Mouse (Mus musculus): ENCODE measurements around the gene Fkbp5. TPM values are rescaled to one million over a fixed set of nuclear protein-coding genes. Genes with fewer than 3 reads are reported as not detected.

Gene Fkbp5
- 7.4 TPM for polyA plus RNA-seq (2017; shearing (Covaris generic))

DNA sequence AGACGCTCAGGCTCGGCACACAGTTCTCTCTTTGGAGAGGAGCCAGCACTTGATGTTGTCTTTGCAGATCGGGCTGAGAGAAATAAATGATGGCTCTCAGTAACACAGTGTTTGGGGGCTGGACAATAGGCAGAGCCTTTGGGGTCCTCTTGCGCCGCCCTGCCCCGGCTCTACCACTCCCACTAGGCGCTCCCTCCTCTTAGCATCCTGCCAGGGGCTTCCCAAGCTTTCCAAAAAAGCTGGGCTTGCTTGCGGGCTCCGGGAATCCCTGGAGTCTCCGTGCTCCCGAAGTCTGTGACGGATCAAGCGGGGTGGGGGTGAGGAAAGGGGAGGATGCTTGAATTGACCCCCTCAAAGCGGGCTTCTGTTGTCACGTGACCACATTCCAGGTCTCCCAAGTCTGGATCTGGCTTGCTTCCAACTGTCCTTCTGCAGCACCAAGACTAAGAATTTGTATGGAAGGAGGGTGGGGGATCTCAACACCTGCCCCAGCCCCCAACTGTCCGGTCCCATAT, at the start of gene Fkbp5:
Fkbp5 (minus strand) TSS at position 87 of the 515 bp plus-strand sequence.

DNA sequence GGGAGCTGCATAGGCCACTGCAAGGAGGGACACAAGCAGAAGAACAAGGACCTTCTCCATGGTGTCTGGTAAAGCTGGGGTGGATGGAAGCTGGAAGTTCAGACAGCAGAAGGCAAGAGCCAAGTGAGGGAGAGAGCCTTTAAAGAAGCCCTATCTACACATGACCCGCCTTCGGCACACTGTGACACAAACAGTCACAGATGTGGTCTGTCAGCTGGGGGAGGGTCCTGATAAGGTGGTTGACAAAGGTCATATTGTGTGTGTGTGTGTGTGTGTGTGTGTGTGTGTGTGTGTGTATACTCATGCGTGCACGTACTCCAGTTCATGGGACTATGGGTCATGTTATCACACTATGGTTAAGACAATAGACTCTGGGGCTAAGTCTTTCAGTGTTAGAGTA, 43.3 kb upstream of the Fkbp5 start, which contains the start of gene Clps:
Clps (minus strand) TSS at position 169 of the 400 bp plus-strand sequence.

DNA sequence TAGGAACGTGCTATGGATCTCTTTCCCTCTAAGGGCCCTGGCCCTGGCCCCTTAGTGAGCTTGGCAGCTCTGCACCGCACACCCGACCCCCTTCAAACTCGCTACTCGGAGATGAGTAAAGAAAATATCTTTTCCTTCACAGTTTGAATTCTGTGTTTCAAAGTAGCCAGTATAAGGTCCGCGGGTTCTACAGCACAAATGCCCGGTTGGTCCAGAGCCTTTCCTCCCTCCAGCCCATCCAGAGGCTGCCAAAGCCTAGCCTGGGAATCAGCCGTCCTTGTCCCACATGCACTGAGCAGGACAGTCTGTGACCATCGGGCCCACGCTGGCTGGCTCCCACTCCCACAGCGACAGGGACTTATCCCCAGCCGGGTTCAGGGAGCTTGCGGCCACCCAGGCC, 31.8 kb upstream of the Fkbp5 start, which contains the start of gene Clpsl2:
Clpsl2 (plus strand) TSS at position 301 of the 400 bp plus-strand sequence.

DNA sequence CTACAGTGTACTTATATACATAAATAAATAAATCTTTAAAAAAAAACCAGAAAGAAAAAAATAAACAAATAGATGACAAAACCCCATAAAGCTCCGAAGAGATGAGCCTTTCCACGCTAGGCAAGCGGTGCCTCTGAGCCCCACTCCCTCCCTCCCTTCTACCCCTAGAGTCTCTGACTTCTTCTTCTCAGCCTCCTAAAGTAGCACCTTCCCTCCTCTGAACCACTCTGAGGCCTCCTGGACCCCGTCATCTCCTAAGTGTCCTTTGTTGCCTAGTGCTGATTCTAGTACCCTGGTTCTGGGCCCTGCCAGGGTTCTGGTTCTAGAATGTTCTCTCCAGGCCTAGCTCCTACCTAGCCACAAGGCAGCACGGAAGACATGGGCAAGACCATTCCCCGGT, 13.2 kb upstream of the Fkbp5 start, which contains the start of gene Armc12:
Armc12 (plus strand) TSS at position 301 of the 400 bp plus-strand sequence.

DNA sequence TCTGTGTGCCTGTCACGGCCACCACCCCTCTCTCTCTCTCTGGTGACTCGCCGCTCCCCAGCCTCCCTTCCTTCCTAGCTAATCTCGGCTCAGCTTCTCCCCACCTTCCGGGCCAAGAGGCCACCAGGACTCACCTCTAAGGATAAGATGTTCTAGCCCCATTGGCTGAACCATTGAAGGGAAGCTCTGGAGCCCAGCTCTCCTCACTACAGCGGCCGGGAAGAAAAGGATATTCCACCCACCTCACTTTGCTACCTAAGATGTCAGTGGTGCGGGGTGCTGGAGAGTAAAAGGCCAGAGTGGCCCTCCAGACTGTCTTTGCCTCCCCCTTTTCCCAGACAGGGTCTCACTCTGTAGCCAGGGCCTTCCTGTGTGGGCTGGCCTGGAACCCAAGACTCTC, 152.2 kb downstream of the Fkbp5 start, which contains the start of gene Tulp1:
Tulp1 (minus strand) TSS at position 101 of the 400 bp plus-strand sequence.

DNA sequence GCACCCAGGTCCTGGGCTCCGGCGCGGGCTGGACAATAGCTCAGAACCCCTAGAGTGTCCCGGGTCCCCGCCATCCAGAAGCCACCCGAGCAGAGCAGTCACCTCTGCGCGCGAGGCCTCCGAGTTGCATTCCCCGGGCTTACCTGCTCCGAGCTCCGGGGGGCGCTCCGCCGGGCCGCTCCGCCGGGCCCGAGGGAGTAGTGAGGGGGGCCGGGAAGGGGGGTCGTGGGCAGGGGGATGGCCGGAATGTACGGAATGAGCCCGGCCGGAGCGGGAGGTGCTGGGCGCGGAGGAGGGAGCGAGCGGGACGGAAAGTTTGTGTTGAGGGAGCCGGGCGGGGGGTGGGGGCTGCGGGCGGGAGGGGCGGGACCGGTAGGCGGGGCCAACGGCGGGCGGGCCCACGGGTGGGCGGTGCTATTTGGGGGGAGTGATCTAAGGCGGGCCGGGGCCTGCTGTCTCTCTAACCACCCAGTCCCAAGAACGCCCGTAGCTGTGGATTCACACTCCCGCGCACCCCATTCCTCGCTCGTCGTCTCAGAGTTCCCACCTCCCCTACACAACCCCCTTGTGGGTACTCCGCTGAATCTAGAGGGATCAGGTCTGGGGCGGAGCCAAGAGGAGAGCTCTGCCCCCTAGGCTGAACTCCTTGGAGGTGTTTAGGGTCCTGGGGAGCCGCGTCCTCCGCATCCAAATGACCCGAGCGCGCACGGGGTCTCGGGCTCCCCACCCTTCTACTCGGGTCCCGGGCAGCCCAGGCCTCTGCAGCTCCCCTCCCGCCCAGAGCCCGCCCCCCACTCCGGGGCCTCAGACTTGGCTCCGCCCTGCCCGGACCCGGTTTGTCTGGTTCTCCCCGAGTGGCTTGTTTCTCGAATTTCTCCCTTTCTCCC, 166.6 kb downstream of the Fkbp5 start, which contains the start of gene Tead3:
Tead3 (minus strand) TSS at position 352 of the 887 bp plus-strand sequence.

Other genes starting within 250 kb of the Fkbp5 start
- 5.5 TPM for gene Fance, start 204.0 kb downstream of the Fkbp5 start, polyA plus RNA-seq (2017; shearing (Covaris generic))
- gene Rpl10a, start 189.1 kb downstream of the Fkbp5 start, polyA plus RNA-seq (2017; shearing (Covaris generic)): 470 TPM
- gene Tead3, start 166.7 kb downstream of the Fkbp5 start, polyA plus RNA-seq (2017; shearing (Covaris generic)): 0.17 TPM
- gene Tulp1, start 152.3 kb downstream of the Fkbp5 start, polyA plus RNA-seq (2017; shearing (Covaris generic)): not detected
- not detected for gene Armc12, start 13.3 kb upstream of the Fkbp5 start, polyA plus RNA-seq (2017; shearing (Covaris generic))
- gene Clpsl2, start 31.9 kb upstream of the Fkbp5 start, polyA plus RNA-seq (2017; shearing (Covaris generic)): not detected
- not detected for gene Clps, start 43.2 kb upstream of the Fkbp5 start, polyA plus RNA-seq (2017; shearing (Covaris generic))
- gene Lhfpl5, start 58.1 kb upstream of the Fkbp5 start, polyA plus RNA-seq (2017; shearing (Covaris generic)): 0.83 TPM
- gene Srpk1, start 105.2 kb upstream of the Fkbp5 start, polyA plus RNA-seq (2017; shearing (Covaris generic)): 216 TPM
- not detected for gene Slc26a8, start 172.7 kb upstream of the Fkbp5 start, polyA plus RNA-seq (2017; shearing (Covaris generic))
- gene Mapk14, start 173.8 kb upstream of the Fkbp5 start, polyA plus RNA-seq (2017; shearing (Covaris generic)): 13.6 TPM
- 4.1 TPM for gene AC170998.1, start 208.6 kb upstream of the Fkbp5 start, polyA plus RNA-seq (2017; shearing (Covaris generic))

All from activated CD4-positive, CD25-positive, alpha-beta regulatory T cell, adult 9 weeks (primary cell).